Mouse (Mus musculus): ENCODE measurements around the gene Kcnc1.

Kcnc1 gene

DNA sequence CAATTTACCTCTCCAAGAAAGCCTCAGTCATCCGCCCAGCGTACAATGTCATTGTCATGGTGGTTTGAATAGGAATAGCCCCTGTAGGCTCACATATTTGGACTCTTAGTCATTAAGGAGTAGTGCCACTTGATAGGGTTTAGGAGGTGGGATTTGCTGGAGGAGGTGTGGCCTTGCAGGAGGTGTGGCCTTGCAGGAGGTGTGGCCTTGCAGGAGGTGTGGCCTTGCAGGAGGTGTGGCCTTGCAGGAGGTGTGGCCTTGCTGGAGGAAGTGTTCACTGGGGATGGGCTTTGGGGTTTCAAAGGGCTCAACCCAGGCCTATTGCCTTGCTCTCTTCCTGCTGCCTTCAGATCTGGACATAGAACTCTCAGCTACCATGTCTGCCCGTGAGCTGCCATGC is 81.2 kb downstream of the Kcnc1 start:
- DNase-seq = no peak

- no peak for DNase-seq
These were observed 83.5 kb downstream of the Kcnc1 start for GRCm38 (mm10) chr7:46479793-46480192.

DNA sequence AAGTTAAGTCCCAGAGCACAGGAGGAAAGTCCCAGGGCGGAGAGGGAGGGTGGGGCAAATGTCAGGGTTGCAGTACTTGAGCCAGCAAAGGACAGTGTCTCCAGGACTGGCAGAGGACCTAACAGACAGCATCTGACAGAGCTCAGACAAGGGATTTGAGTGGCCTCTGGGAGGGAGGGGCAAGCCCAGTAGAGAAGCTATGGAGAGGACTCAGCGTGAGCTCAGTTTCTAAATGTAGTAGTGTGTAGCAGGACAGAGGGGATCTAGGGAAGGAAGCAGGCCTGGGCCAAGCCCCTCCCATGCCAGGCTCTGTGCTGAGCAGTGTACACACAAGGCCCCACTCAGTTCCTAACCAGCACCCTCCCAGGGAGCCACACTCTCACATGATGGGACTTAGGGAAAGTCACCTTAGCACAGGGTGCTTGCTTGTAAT is 85.8 kb downstream of the Kcnc1 start:
- peak; percentile 10 to 30 for DNase-seq

GRCm38 (mm10) chr7:46483050-46483449 is 86.8 kb downstream of the Kcnc1 start:
- DNase-seq = no peak

- no peak for DNase-seq
These were observed 87.9 kb downstream of the Kcnc1 start for GRCm38 (mm10) chr7:46484223-46484622.

- DNase-seq = no peak
These were observed 90.5 kb downstream of the Kcnc1 start for GRCm38 (mm10) chr7:46486761-46487160.

DNA sequence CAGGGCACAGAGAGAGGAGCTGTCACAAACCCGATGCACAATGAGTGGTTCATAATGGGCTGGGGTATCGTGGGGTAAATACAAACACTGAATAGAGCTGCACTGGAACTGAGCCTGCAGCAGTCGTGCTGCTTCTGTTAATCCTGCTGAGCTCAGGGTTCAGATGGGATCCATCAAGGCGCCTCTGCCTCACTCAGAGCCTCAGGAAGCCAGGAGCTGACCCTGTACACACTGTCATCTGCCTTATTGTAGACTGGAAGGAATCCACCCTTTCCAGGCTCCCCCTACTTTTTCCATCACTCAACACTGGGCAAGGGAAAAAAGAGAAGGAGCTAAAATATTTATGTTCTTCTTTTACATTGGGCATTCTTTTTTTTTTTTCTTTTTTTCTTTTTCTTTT is 91.1 kb downstream of the Kcnc1 start:
- DNase-seq = no peak

All from lung, adult 18-20 months (tissue).